Mouse (Mus musculus) right cerebral cortex, postnatal 25 days (tissue): ENCODE results near the gene Gm10840.
"Not testable (repeated sequence)": the region's sequence is repeated elsewhere in the genome, so short reads cannot be mapped to it uniquely, and the experiment has no call there.

Experiments
- DNase-seq: peaks from one replicate; pipeline ENCODE4 v3.0.0; 2022

The Gm10840 gene

DNA sequence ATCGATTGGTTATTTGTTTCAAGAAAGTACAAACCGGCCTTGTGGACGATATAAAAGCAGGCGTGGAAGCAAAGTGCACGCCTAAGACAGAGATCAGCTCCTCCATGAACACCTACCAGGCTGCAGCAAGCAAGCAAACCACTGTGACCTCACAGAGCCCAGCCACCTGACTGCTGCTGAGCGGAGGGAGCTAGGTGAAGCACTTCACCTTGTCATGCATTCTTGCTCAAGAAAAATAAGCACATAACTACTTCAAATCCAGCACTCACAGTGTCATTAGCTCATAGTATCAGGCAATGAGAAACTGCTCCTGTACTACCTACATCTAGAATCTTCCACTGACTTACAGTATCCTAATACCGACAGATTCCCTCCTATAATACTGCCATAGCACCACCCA lies 39.3 kb downstream of the Gm10840 start:
- not testable (repeated sequence) for DNase-seq

DNA sequence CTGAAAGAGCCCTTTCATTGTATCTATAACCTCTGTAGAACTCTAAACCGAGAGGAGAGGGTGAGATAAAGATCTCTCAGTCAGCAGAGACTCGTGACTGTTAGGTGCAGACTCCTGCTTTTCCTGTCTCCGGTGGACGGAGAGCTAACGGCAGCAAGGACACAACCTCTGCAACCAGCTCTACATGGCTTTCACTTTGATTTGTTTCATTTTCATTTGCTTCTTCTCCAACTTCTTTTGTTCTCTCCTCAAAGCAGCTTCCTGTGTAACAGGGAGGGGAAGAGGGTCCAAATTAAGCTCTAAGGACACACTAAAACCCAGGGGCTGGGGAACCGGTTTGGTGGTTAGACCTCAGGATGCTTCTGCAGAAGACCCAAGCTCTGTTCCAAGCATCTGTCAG lies 40.1 kb downstream of the Gm10840 start:
- no peak for DNase-seq

DNA sequence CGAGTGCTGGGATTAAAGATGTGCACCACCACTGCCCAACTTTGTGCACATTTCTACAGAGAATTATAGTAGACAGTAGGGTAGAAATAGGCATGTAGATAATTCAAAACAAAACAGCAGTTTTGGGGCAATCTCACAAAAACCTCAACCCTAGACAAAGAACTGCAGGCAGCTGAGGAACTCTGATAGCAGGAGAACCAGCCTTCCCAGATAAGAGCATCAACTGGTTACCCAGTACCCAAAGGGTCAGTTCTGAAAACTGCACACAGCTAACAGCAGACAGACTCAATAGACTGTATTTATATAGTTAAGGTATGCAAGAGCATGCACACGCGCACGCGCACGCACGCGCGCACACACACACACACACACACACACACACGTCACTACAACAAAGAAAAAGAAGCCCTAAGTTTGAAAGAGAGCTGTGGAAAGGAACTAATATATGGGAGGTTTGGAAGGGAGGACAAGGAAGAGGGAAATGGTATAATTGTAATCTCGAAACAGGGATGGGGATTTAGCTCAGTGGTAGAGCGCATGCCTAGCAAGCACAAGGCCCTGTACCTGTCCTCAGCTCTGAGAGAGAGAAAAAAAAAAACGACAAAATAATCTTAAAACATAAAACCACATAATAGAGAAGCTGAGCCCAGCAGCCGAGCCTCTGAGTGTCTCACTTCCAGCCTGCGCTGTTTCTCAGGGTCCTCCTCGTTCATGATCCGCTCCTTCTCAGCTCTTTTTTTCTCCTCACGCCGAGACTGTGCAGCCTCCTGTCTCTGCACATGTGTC lies 40.9 kb downstream of the Gm10840 start:
- no peak for DNase-seq

DNA sequence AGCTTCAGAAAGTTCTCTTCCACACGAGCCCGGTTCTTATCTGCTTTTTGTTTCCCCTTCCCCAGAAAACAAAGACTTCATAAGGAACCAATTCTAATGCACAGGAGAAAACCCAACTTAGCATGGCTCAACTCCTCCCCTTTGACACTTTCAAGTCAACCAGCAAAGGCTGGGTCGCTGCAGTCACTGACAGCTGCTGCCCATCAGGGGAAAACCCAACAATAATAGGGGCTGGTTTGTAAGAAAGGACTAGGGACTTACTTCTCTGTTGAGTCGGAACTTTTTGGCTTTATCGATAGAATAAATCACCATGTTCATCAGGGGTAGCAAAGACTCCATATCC lies 41.4 kb downstream of the Gm10840 start, which contains the start of gene Strada:
TSS of gene Strada (minus strand) at position 46 of the 343 bp plus-strand sequence.
- DNase-seq = no peak
